Mouse (Mus musculus) ES-E14 (cell line): ENCODE data around the gene Tlk2. TPM values are rescaled to one million over a fixed set of nuclear protein-coding genes. Genes with fewer than 3 reads are reported as not detected.

Experiments
- DNase-seq: peaks from one replicate; pipeline ENCODE4 v3.0.0-alpha.2; 2013; ENCODE audit warnings: low read depth, low spot score
- H3K27ac ChIP-seq: 2 replicates; pipeline ENCODE4 v1.5.1; 2012; ENCODE audit warnings: low read depth, mild to moderate bottlenecking, low read length, moderate library complexity, mixed read lengths; ENCODE audit not compliant: poor library complexity, insufficient read depth, severe bottlenecking
- H3K36me3 ChIP-seq: 2 replicates; pipeline ENCODE4 v1.6.1; 2012; ENCODE audit warnings: mild to moderate bottlenecking, low read length, moderate library complexity, mixed read lengths; ENCODE audit not compliant: control insufficient read depth, poor library complexity, insufficient read depth, severe bottlenecking
- H3K4me1 ChIP-seq, 2 experiments: fragments of 150-350 bp in 1 of 2; sonication (generic) in 1 of 2; 2 replicates each; pipeline ENCODE4 v1.6.1; 2012; ENCODE audit warnings: low read length in 2 of 2, mild to moderate bottlenecking in 1 of 2, mixed read lengths in 1 of 2; ENCODE audit not compliant: control insufficient read depth in 2 of 2, insufficient read depth in 2 of 2, poor library complexity in 1 of 2
- H3K4me3 ChIP-seq, 2 experiments: fragments of 150-350 bp in 1 of 2; sonication (generic) in 1 of 2; 2 replicates each; pipeline ENCODE4 v1.5.1; 2012; ENCODE audit warnings: low read length in 2 of 2, low read depth in 1 of 2, mild to moderate bottlenecking in 1 of 2, mixed read lengths in 1 of 2; ENCODE audit not compliant: insufficient read depth in 1 of 2, poor library complexity in 1 of 2, severe bottlenecking in 1 of 2
- H3K9ac ChIP-seq: 2 replicates; pipeline ENCODE4 v1.6.1; 2012; ENCODE audit warnings: low read depth, mild to moderate bottlenecking, low read length, mixed read lengths; ENCODE audit not compliant: poor library complexity, insufficient read depth, severe bottlenecking
- H3K9me3 ChIP-seq: fragments of 150-350 bp; sonication (generic); 2 replicates; pipeline ENCODE4 v1.6.1; 2012; ENCODE audit warnings: low read depth, mild to moderate bottlenecking, low read length; ENCODE audit not compliant: control insufficient read depth, insufficient read depth
- CHD2 ChIP-seq: IDR thresholded peaks from 2 replicates; pipeline ENCODE4 v1.6.1; 2014; ENCODE audit warnings: mild to moderate bottlenecking, low read depth, low read length, inconsistent platforms
- HCFC1 ChIP-seq: IDR thresholded peaks from 2 replicates; pipeline ENCODE4 v1.6.1; 2012; ENCODE audit warnings: low read length, inconsistent platforms, borderline replicate concordance; ENCODE audit not compliant: insufficient read depth
- MAFK ChIP-seq: IDR thresholded peaks from 2 replicates; pipeline ENCODE4 v1.6.1; 2014; ENCODE audit warnings: mild to moderate bottlenecking, low read depth, low read length, inconsistent platforms; ENCODE audit not compliant: insufficient read depth
- ZC3H11A ChIP-seq: IDR thresholded peaks from 2 replicates; pipeline ENCODE4 v1.6.1; 2012; ENCODE audit warnings: low read depth, mild to moderate bottlenecking, inconsistent platforms, low read length, borderline replicate concordance
- ZNF384 ChIP-seq: IDR thresholded peaks from 2 replicates; pipeline ENCODE4 v1.6.1; 2012; ENCODE audit warnings: low read depth, low read length, inconsistent platforms
- in situ Hi-C, 2 experiments: fragments of 600-800 bp; cut with MboI; formaldehyde crosslinking; loops; one replicate each; pipeline ENCODE4 v1.15.1; 2025; ENCODE audit warnings: low sequenced_read_pairs in 2 of 2, inconsistent platforms in 1 of 2; ENCODE audit not compliant: unreplicated experiment in 2 of 2
- total RNA-seq: library from RNA; depleted of rRNA; stranded (reverse); fragments of 300-350 nt; gene quantifications from 2 replicates; pipeline ENCODE4 v1.2.3, GENCODE M21; 2012

Gene Tlk2
- total RNA-seq, 1 experiment = 96.2 TPM

- DNase-seq = no peak
- Histone ChIP-seq H3K9ac (no peak overlapping the region), H3K9me3 (no peaks in the 10 kb centered on the region), H3K27ac (no peak overlapping the region), H3K36me3 (peaks cover 2% of the 10 kb centered on the region), H3K4me1 (peaks cover 0 to 2% of the 10 kb centered on the region in 2 experiments; a peak in 2 of 4 replicates), H3K4me3 (no peak overlapping the region)
- no peak for TF ChIP-seq MAFK
- TF ChIP-seq ZC3H11A = no peak
- TF ChIP-seq ZNF384 = no peak
- TF ChIP-seq CHD2 = no peak
- TF ChIP-seq HCFC1 = no peak
- in situ Hi-C loops = no loop called here
These were observed 6.1 kb downstream of the Tlk2 start for GRCm38 (mm10) chr11:105184678-105185077.

GRCm38 (mm10) chr11:105192186-105192585 lies 13.6 kb downstream of the Tlk2 start:
- TF ChIP-seq ZNF384 = no peak
- peaks cover 3% of the 10 kb centered on the region; the same call in 1 of the 2 replicates for H3K36me3 ChIP-seq
- no peak overlapping the region for H3K9ac ChIP-seq

DNA sequence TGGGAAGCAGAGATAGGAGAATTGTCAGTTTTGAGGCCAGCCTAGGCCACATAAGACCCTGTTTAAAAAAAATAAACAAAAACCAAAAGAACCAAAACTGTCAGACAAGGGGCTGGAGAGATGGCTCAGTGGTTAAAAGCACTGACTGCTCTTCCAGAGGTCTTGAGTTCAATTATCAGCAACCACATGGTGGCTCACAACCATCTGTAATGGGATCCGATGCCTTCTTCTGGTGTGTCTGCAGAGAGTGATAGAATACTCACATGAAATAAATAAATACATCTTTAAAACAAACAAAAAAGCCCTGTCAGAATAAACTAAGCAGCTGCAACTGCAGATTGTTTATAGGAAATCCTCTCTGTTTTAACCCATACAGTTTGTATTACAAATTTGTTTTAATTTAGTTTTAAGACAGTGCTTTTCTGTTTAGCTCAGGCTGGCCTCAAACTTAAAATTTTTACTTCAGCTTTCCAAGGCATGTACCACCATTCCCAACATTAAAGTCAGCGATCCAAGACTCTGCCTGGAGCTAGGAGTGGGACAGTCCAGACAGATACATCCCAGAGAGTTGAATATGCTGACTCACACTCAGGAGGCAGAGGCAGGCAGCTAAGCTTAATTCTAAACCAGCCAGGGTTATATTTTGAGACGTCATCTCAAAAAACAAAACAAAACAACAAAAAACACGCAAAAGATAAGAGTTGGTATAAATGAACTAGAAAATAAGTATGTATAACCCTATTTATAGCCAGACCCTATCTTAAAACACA lies 18.5 kb downstream of the Tlk2 start:
- Histone ChIP-seq H3K36me3 (0 out of 2 replicates have a peak, but pooled peaks cover 3% of the 10 kb centered on the region), H3K4me3 (no peak overlapping the region), H3K9ac (no peak overlapping the region; the same call in 1 of the 2 replicates), H3K4me1 (peaks cover 0 to 1% of the 10 kb centered on the region in 2 experiments; a peak in 2 of 4 replicates), H3K9me3 (no peaks in the 10 kb centered on the region), H3K27ac (no peak overlapping the region)
- in situ Hi-C loops = no loop called here
- no peak for TF ChIP-seq CHD2
- TF ChIP-seq ZNF384 = no peak
- no peak for TF ChIP-seq MAFK
- no peak for TF ChIP-seq ZC3H11A
- no peak for TF ChIP-seq HCFC1
- DNase-seq = no peak

More at GRCm38 (mm10) chr11:105192186-105192585, 13.6 kb downstream of the Tlk2 start:
- no peaks in the 10 kb centered on the region for H3K9me3 ChIP-seq
- in situ Hi-C loops = no loop called here
- H3K27ac ChIP-seq = no peak overlapping the region
- H3K4me1 ChIP-seq = no peaks in the 10 kb centered on the region; a peak in 2 of 4 replicates
- DNase-seq = no peak
- H3K4me3 ChIP-seq = no peak overlapping the region

DNA sequence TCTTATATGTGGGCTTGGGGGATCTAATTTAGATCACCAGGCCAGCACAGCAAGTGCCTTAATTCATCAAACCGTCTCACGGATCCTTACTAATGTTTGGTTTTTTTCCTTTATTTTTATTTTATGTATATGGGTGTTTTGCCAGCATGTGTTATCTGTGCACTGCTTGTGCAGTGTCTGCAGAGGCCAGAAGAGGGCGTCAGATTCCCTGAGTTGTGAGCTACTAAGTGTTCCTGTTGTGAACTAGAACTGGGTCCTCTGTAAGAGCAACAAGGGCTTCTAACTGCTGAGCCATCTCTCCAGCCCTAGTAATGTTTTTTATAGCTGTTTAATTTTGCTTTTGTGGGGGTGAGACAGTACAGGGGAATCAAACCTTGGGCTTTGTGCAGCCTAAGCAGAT lies 23.8 kb downstream of the Tlk2 start:
- no peak overlapping the region for H3K4me3 ChIP-seq
- TF ChIP-seq CHD2 (no peak), ZNF384 (no peak), ZC3H11A (no peak)
- in situ Hi-C loops = no loop called here

DNA sequence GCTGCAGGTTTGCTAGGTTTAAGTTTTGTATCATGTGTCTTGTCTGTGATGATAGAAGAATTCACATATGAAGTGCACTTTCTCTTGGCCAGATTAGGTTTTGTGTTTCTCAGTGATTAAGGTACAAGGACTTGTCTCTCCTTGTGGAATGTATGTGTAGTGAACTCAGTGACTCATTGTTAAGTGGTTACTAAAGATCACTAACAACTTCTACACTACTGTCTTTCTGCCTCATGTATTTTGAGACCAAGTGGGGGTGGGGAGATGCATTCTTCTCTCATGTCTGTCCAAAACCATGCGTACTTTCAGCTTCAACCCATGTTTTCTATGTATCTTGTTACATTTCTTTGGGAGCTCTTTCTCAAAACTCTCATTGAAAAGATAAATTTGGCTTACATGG lies 31.4 kb downstream of the Tlk2 start:
- H3K4me3 ChIP-seq = no peak overlapping the region
- peaks cover 0 to 2% of the 10 kb centered on the region in 2 experiments; a peak in 1 of 4 replicates for H3K4me1 ChIP-seq
- no peak overlapping the region for H3K27ac ChIP-seq
- DNase-seq = no peak
- no peak for TF ChIP-seq ZC3H11A
- TF ChIP-seq CHD2 = no peak
- no peak for TF ChIP-seq HCFC1
- TF ChIP-seq ZNF384 = no peak
- TF ChIP-seq MAFK = no peak
- H3K9ac ChIP-seq = no peak overlapping the region
- H3K36me3 ChIP-seq = peaks cover 7% of the 10 kb centered on the region
- H3K9me3 ChIP-seq = no peaks in the 10 kb centered on the region
- in situ Hi-C loops = no loop called here

More for the DNA sequence above, 23.8 kb downstream of the Tlk2 start:
- H3K4me1 ChIP-seq = peaks cover 3 to 5% of the 10 kb centered on the region in 2 experiments; a peak in 2 of 4 replicates
- H3K36me3 ChIP-seq = no peaks in the 10 kb centered on the region
- no peaks in the 10 kb centered on the region for H3K9me3 ChIP-seq
- H3K9ac ChIP-seq = no peak overlapping the region
- H3K27ac ChIP-seq = no peak overlapping the region
- no peak for DNase-seq
